Mouse (Mus musculus): ENCODE results near the gene Sdcbp2. TPM values are rescaled to one million over a fixed set of nuclear protein-coding genes. Genes with fewer than 3 reads are reported as not detected.

Sdcbp2 gene
- polyA plus RNA-seq, 1 experiment from 2014 or later = 0.17 TPM

- in situ Hi-C loops (cut with MboI; ENCODE audit: low pct_unique_long_range_greater_than_20kb) = no loop called here
- TF ChIP-seq CTCF (IDR thresholded peaks at IDR 0.05) = no peak
- POLR2A ChIA-PET = no interaction called here
- CTCF ChIA-PET = interaction anchor here (1.3 kb wide), 1 partner anchor 11 kb away, joined by 4 read pairs; no protein-coding TSS in a partner anchor
- ATAC-seq (no peak), DNase-seq (ENCODE audit: low read depth, low spot score) (no peak)
- H3K27me3 ChIP-seq = no peaks in the 10 kb centered on the region
Observed at GRCm38 (mm10) chr2:151566856-151567255, 5.6 kb upstream of the Sdcbp2 start.

- no peak for TF ChIP-seq CTCF (IDR thresholded peaks at IDR 0.05)
- H3K27me3 ChIP-seq = no peaks in the 10 kb centered on the region
- ATAC-seq (no peak), DNase-seq (ENCODE audit: low read depth, low spot score) (no peak)
- in situ Hi-C loops (cut with MboI; ENCODE audit: low pct_unique_long_range_greater_than_20kb) = no loop called here
- ChIA-PET POLR2A (interaction anchor here (0.6 to 0.7 kb wide), 2 partner anchors 19 to 34 kb away, joined by 3 to 5 read pairs; no protein-coding TSS in a partner anchor), CTCF (interaction anchor here (1.5 to 1.7 kb wide), 3 partner anchors 14 to 113 kb away, joined by 3 read pairs; no protein-coding TSS in a partner anchor)
Observed at GRCm38 (mm10) chr2:151569452-151569851, 3.0 kb upstream of the Sdcbp2 start.

- TF ChIP-seq CTCF (IDR thresholded peaks at IDR 0.05) = no peak
- CTCF ChIA-PET = no interaction called here
- ATAC-seq (no peak), DNase-seq (ENCODE audit: low read depth, low spot score) (no peak)
- POLR2A ChIA-PET = no interaction called here
- in situ Hi-C loops (cut with MboI; ENCODE audit: low pct_unique_long_range_greater_than_20kb) = loop anchor here (10.0 kb wide), 1 partner anchor 111 kb away; no protein-coding TSS in a partner anchor
- H3K27me3 ChIP-seq = peaks cover 3% of the 10 kb centered on the region
Observed at GRCm38 (mm10) chr2:151573667-151574066, 1.2 kb downstream of the Sdcbp2 start.

- no peak for DNase-seq (ENCODE audit: low read depth, low spot score)
- POLR2A ChIA-PET = no interaction called here
- in situ Hi-C loops (cut with MboI; ENCODE audit: low pct_unique_long_range_greater_than_20kb) = loop anchor here (10.0 kb wide), 1 partner anchor 110 kb away; no protein-coding TSS in a partner anchor
- ATAC-seq = no peak
- TF ChIP-seq CTCF (IDR thresholded peaks at IDR 0.05) = no peak
- H3K27me3 ChIP-seq = peaks cover 7% of the 10 kb centered on the region
- CTCF ChIA-PET = interaction anchor here (1.0 kb wide), 1 partner anchor 288 kb away, joined by 3 read pairs; no protein-coding TSS in a partner anchor
Observed at GRCm38 (mm10) chr2:151574607-151575006, 2.2 kb downstream of the Sdcbp2 start.

- peaks cover 7% of the 10 kb centered on the region for H3K27me3 ChIP-seq
- no peak for TF ChIP-seq CTCF (IDR thresholded peaks at IDR 0.05)
- in situ Hi-C loops (cut with MboI; ENCODE audit: low pct_unique_long_range_greater_than_20kb) = loop anchor here (10.0 kb wide), 1 partner anchor 110 kb away; no protein-coding TSS in a partner anchor
- CTCF ChIA-PET = interaction anchor here (1.0 kb wide), 1 partner anchor 288 kb away, joined by 3 read pairs; no protein-coding TSS in a partner anchor
- POLR2A ChIA-PET = no interaction called here
- ATAC-seq (no peak), DNase-seq (ENCODE audit: low read depth, low spot score) (no peak)
Observed at GRCm38 (mm10) chr2:151575119-151575698, 2.8 kb downstream of the Sdcbp2 start.

- CTCF ChIA-PET = no interaction called here
- H3K27me3 ChIP-seq = peaks cover 7% of the 10 kb centered on the region
- in situ Hi-C loops (cut with MboI; ENCODE audit: low pct_unique_long_range_greater_than_20kb) = loop anchor here (10.0 kb wide), 1 partner anchor 109 kb away; no protein-coding TSS in a partner anchor
- POLR2A ChIA-PET = no interaction called here
- ATAC-seq = no peak
- DNase-seq (ENCODE audit: low read depth, low spot score) = no peak
- no peak for TF ChIP-seq CTCF (IDR thresholded peaks at IDR 0.05)
Observed at GRCm38 (mm10) chr2:151575699-151576389, 3.4 kb downstream of the Sdcbp2 start.

GRCm38 (mm10) chr2:151579183-151579582 is 6.8 kb downstream of the Sdcbp2 start:
- ATAC-seq (no peak), DNase-seq (ENCODE audit: low read depth, low spot score) (no peak)
- in situ Hi-C loops (cut with MboI; ENCODE audit: low pct_unique_long_range_greater_than_20kb) = loop anchor here (10.0 kb wide), 1 partner anchor 106 kb away; no protein-coding TSS in a partner anchor
- peaks cover 7% of the 10 kb centered on the region for H3K27me3 ChIP-seq
- ChIA-PET CTCF (no interaction called here), POLR2A (interaction anchor here (0.6 kb wide), 1 partner anchor 182 kb away, joined by 3 read pairs; no protein-coding TSS in a partner anchor)
- no peak for TF ChIP-seq CTCF (IDR thresholded peaks at IDR 0.05)

GRCm38 (mm10) chr2:151580945-151581344 is 8.5 kb downstream of the Sdcbp2 start:
- ChIA-PET CTCF (no interaction called here), POLR2A (no interaction called here)
- no peak for TF ChIP-seq CTCF (IDR thresholded peaks at IDR 0.05)
- no peak for ATAC-seq
- peaks cover 6% of the 10 kb centered on the region for H3K27me3 ChIP-seq
- in situ Hi-C loops (cut with MboI; ENCODE audit: low pct_unique_long_range_greater_than_20kb) = no loop called here
- DNase-seq (ENCODE audit: low read depth, low spot score) = no peak

- no peak for DNase-seq (ENCODE audit: low read depth, low spot score)
- TF ChIP-seq CTCF (IDR thresholded peaks at IDR 0.05) = no peak
Observed at GRCm38 (mm10) chr2:151585934-151586333, 13.5 kb downstream of the Sdcbp2 start.

GRCm38 (mm10) chr2:151586807-151587206 is 14.4 kb downstream of the Sdcbp2 start:
- peaks cover 5% of the 10 kb centered on the region for H3K27me3 ChIP-seq
- ATAC-seq (no peak), DNase-seq (ENCODE audit: low read depth, low spot score) (no peak)
- ChIA-PET CTCF (no interaction called here), POLR2A (no interaction called here)
- TF ChIP-seq CTCF (IDR thresholded peaks at IDR 0.05) = no peak
- in situ Hi-C loops (cut with MboI; ENCODE audit: low pct_unique_long_range_greater_than_20kb) = no loop called here

More at GRCm38 (mm10) chr2:151585934-151586333, 13.5 kb downstream of the Sdcbp2 start:
- CTCF ChIA-PET = interaction anchor here (0.7 kb wide), 1 partner anchor 73 kb away, joined by 3 read pairs; no protein-coding TSS in a partner anchor
- POLR2A ChIA-PET = no interaction called here
- ATAC-seq = no peak
- no peaks in the 10 kb centered on the region for H3K27me3 ChIP-seq
- in situ Hi-C loops (cut with MboI; ENCODE audit: low pct_unique_long_range_greater_than_20kb) = no loop called here

GRCm38 (mm10) chr2:151587306-151587705 is 14.9 kb downstream of the Sdcbp2 start:
- H3K27me3 ChIP-seq = peaks cover 9% of the 10 kb centered on the region
- TF ChIP-seq CTCF (IDR thresholded peaks at IDR 0.05) = no peak
- ChIA-PET POLR2A (no interaction called here), CTCF (no interaction called here)
- in situ Hi-C loops (cut with MboI; ENCODE audit: low pct_unique_long_range_greater_than_20kb) = no loop called here
- DNase-seq (ENCODE audit: low read depth, low spot score) (no peak), ATAC-seq (no peak)

Data from Patski (cell line).